Mouse (Mus musculus): ENCODE data around the gene Hecw2.
A peak's percentile ranks its signal among the peaks of the same experiment; 100 is the strongest.

Hecw2 gene

DNA sequence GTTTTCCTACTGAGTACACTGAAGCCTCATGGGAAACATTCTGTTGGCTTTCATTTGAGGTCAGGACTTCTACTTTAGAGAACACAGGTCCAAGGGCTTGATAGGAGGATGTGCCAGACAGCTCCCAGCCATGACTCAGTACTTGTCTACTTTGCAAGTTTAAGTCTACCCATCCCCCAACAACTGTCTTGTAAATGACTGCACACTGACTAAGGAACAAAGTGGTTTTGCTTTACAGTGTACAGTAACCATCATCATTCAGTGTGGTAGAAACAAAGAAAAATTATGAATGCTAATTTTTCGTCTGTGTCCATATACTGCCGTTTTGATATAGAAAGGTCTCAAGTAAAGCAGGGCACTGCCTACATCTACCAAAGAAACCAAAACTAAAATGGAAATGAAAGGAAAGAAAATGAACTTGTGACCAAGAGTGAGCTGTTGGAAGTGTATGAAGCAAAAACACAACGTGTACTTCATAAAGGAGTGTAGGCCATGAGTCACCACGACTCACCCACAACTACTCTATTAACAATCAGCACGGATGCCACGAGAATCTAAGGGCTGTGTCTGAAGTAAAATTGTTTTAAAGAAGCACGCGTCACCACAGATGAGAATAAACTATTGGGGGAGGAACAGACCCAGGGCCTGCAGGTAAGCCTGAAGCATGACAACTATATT is 356.6 kb downstream of the Hecw2 start:
- DNase-seq (ENCODE audit: low read depth, low spot score) = no peak

- DNase-seq (ENCODE audit: low read depth, low spot score) = no peak
Measured at GRCm38 (mm10) chr1:53830286-53830685, 364.7 kb downstream of the Hecw2 start.

- no peak for DNase-seq (ENCODE audit: low read depth, low spot score)
Measured at GRCm38 (mm10) chr1:53829089-53829488, 365.9 kb downstream of the Hecw2 start.

DNA sequence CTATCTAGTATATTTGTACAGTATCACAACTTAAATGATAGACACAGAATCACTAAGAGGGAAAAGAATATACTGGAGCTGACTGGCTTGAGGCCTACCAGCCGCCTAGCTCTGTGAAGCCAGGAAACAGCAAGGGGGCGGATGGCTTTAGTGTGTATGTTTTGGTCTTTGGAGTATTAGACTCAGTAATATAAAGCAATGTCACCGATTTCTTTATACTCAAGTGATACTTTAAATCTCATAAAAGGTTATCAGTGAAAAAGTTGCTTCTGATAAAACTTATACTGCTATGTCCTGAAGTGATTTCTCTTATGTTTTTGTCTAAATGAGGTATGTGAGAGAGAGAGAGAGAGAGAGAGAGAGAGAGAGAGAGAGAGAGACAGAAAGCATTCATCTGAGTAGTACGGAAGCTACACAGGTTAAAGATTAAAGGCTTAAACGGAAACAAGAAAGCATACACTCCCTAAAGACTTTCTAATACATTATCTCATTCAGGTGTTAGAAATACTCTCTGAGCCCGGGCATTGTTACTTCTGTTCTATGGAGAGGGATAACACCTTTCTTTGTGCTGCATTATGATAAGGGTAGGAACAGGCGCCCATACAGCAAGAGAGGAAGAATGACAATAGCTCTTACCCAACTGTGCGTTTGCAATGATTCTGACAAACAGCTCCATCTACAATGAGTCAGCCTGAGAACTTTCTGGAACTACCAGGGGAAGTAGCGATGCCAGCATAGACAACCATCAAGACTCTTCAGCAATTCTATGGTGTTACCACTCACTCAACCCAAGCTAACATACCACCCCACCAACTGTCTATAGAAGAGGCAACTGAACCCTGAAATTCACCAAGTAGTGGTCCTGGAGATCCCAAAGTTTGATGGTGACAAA is 370.3 kb downstream of the Hecw2 start:
- DNase-seq (ENCODE audit: low read depth, low spot score) = no peak

GRCm38 (mm10) chr1:53823687-53824445 is 371.1 kb downstream of the Hecw2 start:
- no peak for DNase-seq (ENCODE audit: low read depth, low spot score)

GRCm38 (mm10) chr1:53821983-53822382 is 373.0 kb downstream of the Hecw2 start:
- DNase-seq (ENCODE audit: low read depth, low spot score) = no peak

DNA sequence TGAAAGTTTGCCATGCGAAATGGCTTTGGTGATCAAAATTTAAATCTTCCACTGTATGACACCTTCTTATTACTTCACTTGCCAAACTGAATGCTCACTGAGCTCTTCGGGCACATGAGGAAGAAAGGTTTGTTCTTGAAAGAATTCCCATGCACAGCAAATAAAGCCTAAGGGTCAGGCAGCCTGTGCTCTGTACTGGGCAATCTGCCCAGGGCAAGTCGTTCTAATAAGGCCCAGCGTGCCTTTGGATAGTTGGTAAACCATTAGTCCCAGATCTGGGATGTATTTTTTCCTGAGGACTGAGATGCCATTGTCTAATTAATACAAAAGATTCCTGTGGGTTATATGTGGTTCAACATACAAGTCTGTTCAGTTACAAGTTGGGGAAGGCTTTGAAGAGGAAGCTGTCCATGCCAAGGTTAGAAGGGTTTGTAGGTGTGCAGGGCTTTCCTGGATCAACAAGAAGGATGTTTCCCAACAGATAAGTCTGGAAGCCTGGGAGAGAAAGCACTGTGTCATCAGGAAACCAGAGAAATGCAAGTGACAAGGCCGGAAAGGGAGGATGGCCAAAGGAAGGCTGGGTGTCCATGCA is 374.8 kb downstream of the Hecw2 start:
- DNase-seq (ENCODE audit: low read depth, low spot score) = no peak

DNA sequence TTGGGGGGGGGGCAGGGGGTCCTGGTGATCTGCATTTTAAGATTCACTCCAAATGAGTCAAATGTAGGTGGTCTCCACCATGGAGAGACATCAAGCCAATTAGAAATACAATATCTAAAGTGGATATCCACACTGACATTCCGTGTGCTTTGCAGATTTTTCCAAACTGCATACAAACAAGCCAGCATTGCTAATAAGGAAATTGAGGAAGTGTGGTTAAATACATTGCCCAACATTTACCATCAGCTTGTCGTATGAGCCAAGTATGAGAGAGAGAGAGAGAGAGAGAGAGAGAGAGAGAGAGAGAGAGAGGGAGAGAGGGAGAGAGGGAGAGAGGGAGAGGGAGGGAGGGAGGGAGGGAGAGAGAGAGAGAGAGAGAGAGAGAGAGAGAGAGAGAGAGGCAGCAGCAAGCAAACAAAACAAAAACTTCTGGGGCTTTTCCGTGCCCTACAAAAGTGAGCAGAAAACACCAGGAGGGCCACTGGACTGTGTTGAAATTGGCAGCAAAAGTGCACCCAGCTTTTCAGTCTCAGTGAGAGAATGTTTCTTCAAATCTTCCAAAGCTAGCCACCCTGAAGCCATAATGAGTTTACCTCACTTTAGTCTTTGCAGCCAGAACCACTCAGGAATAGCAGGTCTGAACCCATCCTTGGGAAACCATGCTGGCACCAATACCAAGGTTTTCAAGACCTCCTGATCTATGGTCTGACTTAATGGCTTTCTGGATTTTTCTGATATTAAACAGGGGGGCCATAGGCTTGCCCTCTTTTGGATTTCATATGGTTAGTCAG is 376.7 kb downstream of the Hecw2 start:
- no peak for DNase-seq (ENCODE audit: low read depth, low spot score)

GRCm38 (mm10) chr1:53816353-53816752 is 378.6 kb downstream of the Hecw2 start:
- DNase-seq (ENCODE audit: low read depth, low spot score) = no peak

DNA sequence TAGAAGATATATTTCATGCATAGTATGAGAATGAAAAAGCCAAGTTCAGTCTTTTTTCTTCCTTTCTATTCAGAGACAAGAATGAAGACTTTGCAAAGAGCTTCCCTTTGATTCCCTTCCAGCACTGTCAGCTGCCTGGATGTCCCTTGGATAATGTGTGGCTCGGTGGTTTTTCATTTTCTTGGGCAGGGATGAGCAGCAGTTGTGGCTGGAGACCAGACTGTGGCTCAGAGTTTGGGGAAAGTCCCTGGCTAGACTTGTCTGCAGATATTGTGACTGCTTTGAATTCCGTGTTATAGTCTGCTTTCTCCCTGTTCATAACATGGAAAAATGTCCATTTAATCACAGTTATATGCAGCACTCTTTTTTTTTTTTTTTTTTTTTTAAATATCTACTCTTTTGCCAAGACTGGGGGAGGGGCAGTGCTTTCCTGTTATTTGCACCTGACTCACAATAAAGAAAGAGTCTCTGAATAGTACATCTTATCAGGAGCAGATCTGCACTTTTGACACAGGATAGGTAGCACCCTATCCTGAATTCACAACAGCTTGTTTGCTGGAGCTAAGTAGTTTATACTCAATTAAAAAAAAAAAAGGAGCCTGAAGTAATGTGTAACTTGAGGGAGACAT is 380.8 kb downstream of the Hecw2 start:
- DNase-seq (ENCODE audit: low read depth, low spot score) = no peak

DNA sequence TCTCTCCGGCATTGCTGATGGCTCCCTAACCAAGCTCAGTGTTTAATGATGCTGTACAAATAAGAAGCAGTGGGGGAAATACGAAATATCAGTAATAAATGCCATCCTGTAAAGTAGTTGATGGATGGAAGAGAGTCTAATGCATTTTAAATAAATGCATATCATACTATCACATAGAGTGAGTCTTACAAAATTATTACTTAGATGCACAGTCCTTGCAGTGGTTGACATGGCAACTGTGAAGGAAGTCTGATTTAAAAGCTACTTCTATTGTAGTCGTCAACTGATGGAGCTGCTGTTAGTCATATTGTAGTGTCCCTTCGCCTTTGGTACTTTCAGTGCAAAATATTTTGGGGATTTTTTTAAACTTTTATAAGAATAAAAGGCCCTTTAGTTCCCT is 383.0 kb downstream of the Hecw2 start:
- DNase-seq (ENCODE audit: low read depth, low spot score) = no peak

- no peak for DNase-seq (ENCODE audit: low read depth, low spot score)
Measured at GRCm38 (mm10) chr1:53808229-53808628, 386.7 kb downstream of the Hecw2 start.

GRCm38 (mm10) chr1:53797811-53798210 is 397.2 kb downstream of the Hecw2 start:
- no peak for DNase-seq (ENCODE audit: low read depth, low spot score)

DNA sequence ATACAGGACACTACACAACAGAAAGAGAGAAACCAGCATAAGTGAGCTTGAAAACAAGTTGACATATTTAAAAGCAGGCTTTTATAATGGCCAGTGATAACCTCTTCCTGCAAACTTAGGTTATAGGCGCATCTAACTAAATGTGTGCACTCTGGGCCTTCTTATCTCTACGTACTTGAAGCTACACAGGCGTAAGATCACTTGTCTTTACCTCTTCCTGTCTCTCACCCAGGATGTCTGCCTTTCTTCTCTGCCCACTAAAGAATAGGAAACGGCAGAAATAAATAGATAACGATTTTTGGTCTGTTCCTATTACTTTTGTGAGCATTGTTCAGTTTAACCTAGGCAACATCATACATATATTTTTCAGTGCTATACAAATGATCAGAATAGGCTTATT is 397.9 kb downstream of the Hecw2 start:
- DNase-seq (ENCODE audit: low read depth, low spot score) = no peak

- DNase-seq (ENCODE audit: low read depth, low spot score) = no peak
Measured at GRCm38 (mm10) chr1:53796271-53796670, 398.7 kb downstream of the Hecw2 start.

DNA sequence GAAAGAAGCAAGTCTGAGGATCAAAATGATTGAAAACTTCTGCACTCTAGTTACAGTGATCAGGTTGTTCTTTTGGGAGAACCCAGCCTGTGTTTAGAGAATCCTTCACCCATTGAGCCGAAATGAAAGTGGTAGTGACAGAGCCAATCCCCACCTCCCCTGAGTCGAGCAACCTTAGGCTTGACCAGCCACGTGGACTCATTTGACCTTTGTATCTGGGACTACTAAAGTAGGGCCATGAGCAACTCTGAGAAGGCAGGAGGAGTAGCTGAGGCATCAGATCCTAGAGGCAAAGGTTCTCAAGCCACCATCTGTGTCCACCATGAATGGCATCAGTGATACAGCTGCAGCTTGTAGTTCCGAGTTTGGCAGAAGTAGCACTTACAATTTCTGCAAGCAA is 399.4 kb downstream of the Hecw2 start:
- no peak for DNase-seq (ENCODE audit: low read depth, low spot score)

GRCm38 (mm10) chr1:53795081-53795480 is 399.9 kb downstream of the Hecw2 start:
- no peak for DNase-seq (ENCODE audit: low read depth, low spot score)

- DNase-seq (ENCODE audit: low read depth, low spot score) = no peak
Measured at GRCm38 (mm10) chr1:53794279-53794678, 400.7 kb downstream of the Hecw2 start.

DNA sequence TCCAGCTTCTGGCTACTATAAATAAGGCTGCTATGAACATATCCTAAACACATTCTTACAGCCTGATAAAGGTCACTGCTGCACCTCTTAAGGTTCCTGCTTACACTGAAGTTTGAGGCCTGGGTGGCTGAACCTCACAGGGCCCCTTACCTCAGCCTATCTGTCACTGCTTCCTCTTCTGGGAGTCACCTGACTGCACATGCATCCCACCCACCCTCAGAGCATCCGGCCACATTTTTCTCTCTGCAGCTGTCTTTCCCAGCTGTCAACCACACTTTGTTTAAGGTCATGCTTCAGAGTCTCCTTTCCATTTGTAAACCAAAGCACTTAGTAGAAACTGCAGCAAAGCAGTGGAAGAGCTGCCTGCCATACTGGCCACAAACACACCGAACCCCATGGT is 403.6 kb downstream of the Hecw2 start:
- no peak for DNase-seq (ENCODE audit: low read depth, low spot score)

DNA sequence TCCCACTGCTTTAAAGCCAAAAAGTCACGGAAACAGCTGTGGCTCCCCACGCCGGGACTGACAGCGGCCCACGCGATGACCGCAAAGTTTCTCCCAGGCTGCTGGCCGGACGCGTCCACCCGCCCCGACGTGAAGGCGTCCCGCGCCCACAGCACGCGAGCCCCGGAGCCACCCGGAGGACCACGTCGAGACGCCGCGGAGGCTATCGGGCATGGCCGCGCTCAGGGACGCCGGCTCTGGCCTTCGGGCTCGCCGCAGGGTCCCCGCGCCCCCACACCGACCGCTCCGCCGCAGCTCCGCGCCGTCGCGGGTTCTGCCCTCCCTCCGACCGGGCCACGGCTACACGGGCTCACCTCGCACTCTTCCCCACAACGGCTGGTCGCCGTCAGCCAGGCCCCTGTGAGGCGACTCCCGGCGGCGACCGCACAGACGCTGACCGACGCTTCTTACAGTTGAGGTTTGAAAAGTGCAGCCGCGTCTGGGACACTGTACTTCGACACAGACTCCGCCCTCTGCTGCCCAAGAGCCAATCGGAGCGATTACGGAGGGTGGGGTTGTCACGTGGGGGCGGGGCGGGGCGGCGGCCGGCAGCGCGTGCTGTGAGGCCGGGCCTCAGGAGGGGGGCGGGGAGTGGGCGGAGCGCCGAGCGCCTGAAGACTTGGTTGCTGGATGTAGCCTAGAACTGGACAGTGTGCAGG is 410.1 kb downstream of the Hecw2 start, which contains the start of gene Stk17b:
Gene Stk17b, minus strand, starts transcription at position 504 of the 698 bp plus-strand sequence.
- peak; percentile 90 for DNase-seq (ENCODE audit: low read depth, low spot score)

Data from c-Kit-negative CD71-positive TER-119-positive erythroid progenitor cells, embryonic 14.5 days (primary cell).